Mouse (Mus musculus) mature B cell (primary cell): ENCODE results near the gene Mmp21.
"Not testable (repeated sequence)": the region's sequence is repeated elsewhere in the genome, so short reads cannot be mapped to it uniquely, and the experiment has no call there.

ENCODE experiments used
- in situ Hi-C: fragments of 300-500 bp; cut with MboI; formaldehyde crosslinking; loops from 2 replicates; pipeline ENCODE4 v1.14.3; 2019

The Mmp21 gene

DNA sequence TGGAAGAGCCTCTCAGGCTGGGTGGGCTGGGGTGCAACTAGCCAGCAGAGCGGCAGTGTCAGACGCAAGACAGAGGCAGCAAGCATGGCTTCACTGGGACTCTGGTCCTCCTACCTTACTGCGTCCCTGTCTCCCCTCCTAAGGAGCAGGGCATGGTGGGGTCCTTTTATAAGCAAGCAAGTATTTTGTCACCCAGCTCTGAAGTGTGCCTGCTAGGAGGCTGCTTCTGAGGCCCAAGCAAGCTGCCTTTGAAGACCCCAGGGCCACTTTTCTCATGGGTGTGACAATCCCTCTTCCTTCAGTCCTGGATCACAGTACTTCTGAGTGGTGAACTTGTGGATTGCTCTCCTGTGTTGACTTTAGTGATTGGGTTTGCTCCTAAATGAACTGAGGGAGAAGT lies at the start of gene Mmp21:
TSS of gene Mmp21 (minus strand) at position 101 of the 400 bp plus-strand sequence.
- in situ Hi-C loops: no loop called here

DNA sequence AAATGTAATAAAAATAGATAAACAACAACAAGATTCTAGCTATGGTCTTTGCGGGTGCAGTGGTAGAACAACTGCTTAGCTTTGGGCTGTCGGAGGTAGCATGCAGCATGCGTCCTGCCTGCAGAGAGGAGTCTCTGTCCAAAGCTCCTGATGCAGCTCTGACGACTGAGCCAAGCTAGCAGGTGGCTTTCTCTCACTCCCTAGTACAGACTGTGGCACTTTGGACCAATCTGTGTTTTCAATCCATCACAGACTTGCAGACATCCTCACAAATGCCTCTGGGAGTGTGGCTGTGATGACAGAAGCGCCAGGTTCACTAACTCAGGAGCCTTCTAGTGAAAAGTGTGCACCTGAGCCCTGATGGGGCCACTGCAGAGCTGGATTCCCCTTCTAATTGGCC lies 49.5 kb upstream of the Mmp21 start:
- in situ Hi-C loops: no loop called here

DNA sequence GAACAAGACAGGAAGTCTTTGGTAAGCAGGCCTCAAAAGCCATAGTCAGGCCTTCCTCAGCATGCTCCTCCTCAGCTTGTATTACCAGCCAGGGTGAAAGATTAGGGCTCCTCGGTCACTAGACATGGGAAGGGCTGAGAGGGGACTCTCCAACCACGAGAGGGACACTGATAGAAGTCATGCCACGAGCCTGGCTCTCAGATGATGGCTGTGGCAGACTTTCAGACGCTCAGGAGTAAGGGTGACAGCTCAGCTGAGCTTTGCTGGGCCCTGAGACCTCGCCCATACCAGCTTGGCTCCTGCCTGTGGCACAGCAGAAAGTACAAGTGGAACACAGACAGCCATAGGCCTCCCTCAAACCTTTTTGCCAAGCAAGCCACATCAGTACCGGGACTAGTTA lies 47.2 kb upstream of the Mmp21 start:
- in situ Hi-C loops: no loop called here

DNA sequence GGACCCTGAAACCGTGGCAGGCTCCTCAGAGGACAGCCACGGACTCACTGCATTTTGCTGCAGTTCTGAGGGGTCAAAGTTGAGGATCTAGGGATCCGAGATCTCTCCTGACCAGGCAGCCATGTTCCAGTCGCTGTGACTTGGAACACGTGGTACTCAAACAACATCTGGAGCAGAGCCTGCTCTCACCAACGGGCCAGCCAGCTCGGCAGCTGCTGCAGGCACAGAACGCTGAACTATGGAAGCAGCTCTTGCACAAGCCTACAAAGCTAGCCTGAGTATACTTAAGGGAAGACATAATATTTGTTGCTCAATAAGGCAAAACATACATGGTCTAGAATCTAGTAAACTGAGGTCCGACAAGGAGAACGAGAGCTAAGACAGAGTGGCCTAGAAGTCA lies 45.7 kb upstream of the Mmp21 start:
- in situ Hi-C loops: no loop called here

DNA sequence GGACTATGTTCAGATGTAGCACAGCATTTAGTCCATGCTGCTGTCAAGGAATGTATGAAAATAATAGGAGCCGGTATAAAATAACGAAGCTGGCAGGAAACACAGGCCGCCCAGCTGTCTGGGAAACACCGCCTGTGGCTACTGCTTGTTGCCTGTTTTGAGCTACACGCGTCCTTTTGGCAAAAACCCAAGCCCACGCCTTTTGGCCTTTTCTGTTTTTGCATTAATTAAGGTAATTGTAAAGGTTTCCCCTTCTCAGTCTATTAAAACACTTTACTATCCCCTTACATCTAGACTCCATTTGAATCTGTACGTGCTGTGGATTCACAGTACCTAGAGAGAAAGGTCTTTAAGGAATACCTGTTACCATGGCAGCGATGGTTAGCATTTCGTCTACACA lies 45.0 kb upstream of the Mmp21 start:
- in situ Hi-C loops: no loop called here

DNA sequence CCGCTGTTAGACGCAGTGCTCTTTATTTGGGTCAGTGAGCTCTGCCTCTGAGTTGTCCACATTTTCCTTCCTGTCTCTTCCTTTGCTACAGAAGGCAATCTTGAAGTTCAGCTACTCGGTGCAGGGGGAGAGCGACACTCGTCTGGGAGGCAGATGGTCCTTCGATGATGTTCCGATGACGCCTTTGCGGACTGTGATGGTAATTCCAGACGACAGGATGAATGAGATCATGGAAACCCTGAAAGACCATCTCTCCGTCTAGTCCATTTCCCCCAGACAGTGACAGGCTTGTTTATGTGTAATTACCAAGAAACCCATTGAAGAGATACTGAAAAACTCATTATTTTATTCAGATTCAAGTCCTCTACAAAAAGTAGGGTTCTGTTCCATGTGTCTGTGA lies 40.8 kb upstream of the Mmp21 start:
- in situ Hi-C loops: no loop called here

DNA sequence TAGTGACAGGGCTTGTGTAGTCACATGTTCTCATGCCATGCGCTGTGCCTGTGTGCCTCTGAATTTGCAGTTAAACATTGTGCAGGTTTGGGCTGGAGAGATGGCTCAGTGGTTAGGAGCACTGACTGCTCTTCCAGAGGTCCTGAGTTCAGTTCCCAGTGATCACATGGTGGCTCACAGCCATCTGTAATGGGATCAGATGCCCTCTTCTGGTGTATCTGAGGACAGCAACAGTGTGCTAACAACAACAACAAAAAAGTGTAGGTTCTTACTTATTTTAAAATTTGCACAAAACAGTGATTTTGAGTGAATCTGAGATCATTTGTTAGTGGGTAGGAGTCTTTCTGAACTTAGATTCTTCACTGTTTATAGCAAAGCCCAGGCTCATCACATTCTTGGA lies 38.7 kb upstream of the Mmp21 start:
- in situ Hi-C loops: no loop called here

DNA sequence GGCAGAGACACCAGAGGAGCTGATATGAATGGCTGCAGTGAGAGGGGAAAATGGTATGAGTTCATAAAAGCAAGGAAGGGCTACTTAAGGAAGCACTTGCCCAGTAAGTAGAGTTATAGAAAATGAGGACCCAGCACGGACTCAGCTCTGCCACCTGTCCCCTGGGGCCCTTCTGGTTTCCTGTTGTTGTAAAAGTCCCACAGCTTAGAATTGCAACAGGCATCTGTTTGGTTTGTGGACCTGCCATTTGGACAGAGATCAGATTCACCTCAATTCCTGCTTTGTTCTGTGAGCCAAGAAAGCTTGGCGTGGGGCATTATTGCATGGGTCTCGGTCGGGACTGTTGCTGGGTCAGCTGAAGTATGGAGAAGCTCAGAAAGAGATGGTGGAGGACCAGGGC lies 35.5 kb upstream of the Mmp21 start:
- in situ Hi-C loops: no loop called here

DNA sequence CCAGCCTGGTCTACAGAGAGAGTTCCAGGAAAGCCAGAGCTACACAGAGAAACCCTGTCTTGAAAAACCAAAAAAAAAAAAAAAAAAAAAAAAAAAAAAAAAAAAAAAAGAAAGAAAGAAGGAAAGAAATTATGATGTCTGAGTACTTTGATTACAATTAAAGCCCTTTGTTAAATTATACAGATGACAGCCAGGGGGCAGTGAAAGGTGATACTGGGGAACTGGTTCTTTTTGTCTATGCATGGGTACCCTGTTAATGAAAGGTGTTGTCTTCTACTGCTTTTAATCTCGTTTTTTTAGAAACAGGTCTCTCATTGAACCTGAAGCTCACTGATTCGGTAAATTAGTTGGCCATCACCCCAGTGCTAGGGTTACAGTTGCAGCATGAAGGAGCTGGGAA lies 27.4 kb upstream of the Mmp21 start:
- in situ Hi-C loops: no loop called here

DNA sequence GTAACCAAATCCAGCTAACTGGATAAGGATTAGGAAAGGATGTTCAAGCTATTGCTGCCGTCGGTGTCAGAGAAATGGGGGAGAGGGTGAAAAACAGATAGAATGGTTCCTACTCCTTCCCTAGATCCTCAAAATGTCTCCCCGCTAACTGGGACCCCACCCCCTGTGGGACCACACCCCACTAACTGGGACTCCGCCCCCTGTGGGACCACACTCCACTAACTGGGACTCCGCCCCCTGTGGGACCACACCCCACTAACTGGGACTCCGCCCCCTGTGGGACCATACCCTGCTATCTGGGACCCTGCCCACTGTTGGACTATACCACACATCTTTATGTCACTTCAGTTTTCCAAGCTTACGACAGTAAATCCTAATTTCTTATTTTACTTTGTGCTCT lies 24.0 kb upstream of the Mmp21 start:
- in situ Hi-C loops: no loop called here

DNA sequence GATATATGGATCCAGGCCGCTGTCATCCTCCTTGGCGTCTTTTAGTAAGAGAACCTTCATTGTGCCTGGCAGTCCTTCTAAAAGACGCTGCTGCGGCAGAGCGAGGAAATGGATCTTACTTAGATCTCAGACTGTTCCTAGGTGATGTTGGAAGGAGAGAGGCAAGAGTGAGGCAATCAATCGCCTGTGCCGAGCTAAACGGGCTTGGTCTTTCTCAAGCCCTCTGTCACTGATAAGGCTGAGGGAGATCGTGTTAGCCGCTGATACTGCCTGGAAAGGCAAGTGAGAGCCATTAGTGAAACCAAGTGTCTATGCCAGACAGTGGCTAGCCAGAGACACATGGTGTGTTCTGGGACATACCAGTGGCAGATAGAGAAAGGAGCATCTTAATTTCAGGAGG lies 22.5 kb upstream of the Mmp21 start:
- in situ Hi-C loops: no loop called here

DNA sequence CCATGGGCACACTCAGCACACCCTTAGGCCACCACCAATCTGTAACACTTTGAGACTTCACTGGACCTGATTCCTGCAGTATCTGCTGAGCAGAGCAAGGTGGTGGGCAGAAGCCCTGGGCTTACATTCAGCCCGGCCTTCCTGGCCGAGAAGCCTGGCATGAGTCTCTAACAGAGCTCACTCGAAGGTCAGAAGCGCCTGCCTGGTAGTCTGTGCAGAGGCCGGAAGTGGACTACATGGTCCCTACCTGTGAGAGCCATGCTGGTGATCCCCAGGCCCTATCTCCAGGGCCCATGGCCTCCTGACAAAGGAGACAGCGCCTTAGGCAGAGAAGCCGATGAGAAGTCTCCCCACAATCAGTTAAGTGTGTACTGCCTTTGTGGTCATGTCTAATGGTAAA lies 21.5 kb upstream of the Mmp21 start:
- in situ Hi-C loops: no loop called here

DNA sequence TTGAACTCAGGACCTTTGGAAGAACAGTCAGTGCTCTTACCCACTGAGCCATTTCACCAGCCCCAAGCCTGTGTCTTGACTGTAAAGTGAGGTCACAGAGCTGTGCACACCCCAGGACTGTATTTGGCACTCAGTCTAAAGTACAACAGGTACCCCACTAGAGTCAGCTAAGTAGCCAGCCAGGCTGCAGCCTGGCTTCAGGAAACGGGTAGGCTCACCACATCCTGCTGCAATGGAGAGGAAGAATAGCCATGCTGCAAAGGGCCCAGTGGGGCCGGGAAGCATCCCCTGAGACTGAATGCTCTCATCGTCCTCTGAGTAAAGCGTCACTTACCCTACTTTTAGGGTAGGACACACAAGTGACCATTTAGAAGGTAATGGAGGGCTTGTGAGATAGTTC lies 20.0 kb upstream of the Mmp21 start:
- in situ Hi-C loops: no loop called here

DNA sequence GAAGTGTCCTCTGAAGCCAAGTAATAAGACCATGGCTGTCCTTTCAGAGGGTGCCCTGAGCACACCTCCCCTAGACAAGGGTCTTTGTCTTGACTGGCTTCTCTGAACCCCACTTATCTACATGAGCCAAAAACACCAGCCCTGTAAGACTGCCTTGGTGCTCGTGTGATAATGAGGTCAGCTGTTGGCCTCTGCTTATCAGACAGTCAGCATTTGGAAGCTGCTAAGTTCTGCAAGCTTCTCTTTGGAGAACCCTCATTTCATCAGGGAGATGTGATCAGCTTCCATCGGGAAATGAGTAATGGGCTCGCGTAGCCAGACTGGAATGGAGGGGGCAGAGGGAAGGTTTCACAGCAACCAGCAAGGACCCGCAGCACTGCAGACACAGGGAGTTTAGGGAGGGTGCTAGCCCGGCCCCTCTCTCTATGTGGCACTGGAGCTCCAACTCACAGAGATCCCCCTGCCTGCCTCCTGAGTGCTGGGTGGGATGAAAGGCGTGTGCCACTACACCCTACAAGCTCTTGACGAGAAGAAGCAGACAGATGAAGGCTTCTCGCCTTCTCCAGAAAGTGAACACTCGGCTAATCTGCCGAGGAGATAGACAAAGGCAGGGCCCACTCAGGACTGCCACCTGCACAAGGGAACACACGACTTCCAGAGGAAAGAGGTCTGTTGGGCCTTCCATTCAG lies 18.3 kb upstream of the Mmp21 start:
- in situ Hi-C loops: no loop called here

DNA sequence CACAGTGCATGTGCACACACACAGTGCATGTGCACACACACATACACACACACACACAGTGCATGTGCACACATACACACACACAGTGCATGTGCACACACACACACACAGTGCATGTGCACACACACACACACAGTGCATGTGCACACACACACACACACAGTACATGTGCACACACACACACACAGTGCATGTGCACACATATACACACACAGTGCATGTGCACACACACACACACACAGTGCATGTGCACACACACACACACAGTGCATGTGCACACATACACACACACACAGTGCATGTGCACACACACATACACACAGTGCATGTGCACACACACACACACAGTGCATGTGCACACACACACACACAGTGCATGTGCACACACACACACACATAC lies 5.8 kb upstream of the Mmp21 start:
- in situ Hi-C loops: not testable (repeated sequence)

DNA sequence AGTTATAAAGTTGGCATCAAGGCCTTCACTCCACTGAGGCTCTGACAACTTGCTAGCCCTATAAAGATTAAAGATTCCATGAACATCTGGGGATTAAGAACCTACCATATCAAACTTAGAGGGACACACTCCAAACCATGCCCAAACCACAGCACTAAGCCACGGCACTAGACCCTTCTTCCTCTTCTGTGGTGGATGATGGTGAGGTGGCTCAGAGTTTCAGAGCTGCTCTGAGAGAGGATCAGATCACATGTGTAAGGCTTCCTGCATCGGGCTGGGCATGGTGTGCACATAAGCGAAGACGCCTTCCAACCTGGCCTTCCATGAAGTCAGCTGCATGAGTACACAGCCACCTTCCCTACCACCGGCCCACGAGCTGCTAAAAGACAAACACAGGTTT lies 4.8 kb upstream of the Mmp21 start:
- in situ Hi-C loops: no loop called here

DNA sequence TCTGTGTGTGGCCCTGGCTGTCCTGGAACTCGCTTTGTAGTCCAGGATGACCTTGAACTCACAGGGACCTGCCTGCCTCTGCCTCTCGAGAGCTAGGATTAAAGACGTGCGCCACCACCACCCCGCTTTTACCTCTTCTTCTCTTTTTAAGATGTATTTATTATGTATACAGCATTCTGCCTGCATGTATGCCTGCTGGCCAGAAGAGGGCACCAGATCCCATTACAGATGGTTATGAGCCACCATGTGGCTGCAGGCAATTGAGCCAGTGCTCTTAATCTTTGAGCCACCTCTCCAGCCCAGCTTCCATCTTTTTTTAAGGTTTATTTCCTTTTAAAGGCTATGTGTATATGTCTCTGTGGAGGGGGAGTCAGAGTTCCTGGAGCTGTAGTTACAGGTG lies 4.2 kb upstream of the Mmp21 start:
- in situ Hi-C loops: no loop called here

DNA sequence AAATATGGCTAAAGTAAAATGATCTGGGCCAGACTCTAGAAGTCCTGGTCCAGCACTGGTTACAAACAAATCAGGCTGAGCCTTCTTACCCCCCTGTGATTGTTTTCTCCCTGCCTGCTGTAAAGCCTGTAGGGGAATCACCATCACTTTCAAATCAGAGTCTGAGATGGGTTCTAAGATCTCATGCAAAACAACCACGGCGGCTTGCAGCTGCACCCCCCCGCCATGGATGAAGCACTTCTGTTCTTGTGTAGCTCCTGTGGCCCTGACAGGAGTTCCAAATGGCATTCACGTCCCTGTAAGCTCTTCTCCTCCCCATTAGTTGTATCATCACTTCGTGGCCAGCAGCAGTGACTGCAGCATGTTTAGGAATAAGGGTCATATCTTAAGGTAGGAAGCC lies 3.8 kb upstream of the Mmp21 start:
- in situ Hi-C loops: no loop called here

DNA sequence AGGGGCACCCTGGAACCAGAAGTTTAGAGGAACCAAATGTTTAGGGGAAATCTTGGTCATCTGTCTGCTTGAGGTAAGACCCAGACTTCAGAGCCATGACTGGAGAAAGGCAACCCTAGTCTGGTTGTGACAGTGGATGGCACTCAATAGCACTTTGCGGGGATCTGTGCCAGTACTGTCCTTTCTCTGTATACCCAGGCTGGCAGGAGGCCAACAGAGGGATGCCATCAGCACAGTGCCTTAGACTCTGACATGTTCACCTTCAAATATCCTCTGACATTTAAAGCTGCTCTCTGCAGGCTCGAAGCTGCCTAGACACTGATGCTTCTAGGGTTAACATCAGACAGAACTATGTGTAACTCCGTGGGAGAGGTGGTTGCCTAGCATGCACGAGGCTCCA lies 422 bp downstream of the Mmp21 start:
- in situ Hi-C loops: no loop called here

DNA sequence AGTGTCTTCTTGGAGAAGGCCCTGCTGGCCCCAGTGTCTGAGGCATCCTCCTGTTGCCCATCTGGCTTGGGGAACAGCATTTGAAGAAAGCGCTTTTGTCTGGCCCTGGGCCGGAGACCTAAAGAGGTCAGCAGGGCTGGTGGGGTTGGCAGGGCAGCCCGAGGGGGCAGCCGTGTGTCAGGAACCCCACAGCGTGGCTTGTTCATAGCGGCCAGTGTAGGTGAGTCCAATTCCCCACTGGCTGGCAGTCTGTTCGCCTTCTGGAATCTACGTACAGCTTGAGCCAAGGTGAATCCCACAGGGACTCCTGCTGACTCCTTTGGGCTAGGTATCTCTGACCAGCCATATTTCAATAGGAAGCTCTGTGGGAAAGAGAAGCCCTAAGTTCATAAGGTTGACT lies 1.1 kb downstream of the Mmp21 start:
- in situ Hi-C loops: no loop called here

DNA sequence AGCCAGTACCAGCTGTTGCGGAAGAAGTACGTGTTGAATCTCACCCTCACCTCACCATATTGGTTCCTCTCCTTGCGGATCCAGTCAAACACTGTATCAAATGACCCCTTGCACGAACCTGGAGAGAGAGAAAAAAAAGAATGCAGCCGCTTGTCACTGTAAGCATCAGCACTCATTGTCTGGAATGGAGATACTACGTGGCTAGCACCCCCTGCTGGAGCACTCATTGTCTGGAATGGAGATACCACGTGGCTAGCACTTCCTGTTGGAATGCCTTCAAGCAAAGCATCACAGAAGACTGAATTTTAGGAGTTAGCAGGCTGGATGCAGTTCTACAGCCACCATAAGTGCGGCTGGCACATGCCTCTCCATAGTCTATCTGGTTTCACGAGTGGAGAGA lies 3.9 kb downstream of the Mmp21 start:
- in situ Hi-C loops: no loop called here

DNA sequence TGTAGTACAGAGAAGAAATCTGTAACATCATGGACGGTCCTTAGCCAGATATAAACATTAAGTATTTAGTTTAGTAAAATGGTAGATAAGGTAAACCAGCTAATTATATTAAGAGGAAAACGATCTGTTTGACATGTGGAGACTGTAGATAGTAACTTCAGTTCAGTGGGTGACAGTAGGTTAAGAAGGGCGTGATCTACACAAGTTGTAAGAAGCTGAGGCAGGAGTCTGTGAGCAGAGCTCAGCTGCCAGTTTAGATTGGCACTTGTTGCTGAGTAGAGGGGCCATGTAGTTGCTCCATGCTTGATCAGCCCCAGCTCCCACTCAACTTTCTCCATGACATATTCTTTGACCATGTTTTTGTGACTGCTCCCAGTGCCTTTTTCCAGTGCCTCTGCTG lies 9.0 kb downstream of the Mmp21 start:
- in situ Hi-C loops: no loop called here

DNA sequence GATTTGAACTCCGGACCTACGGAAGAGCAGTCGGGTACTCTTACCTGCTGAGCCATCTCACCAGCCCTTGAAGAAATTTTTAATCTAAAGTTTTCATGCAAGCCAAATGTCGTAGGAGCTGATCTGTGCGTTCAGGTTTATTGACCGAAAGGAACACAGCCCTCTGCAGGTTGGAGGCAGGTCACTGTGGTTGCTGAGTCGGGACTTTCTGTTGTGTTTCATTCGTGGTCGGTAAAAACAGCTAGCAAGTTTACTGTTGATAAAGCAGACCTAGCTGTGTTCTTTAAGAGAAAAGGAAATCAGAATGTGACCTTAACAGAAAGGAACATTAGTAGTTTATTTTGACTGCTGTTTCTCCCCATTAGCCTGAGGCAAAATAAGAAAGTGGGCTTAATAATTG lies 9.9 kb downstream of the Mmp21 start:
- in situ Hi-C loops: no loop called here

DNA sequence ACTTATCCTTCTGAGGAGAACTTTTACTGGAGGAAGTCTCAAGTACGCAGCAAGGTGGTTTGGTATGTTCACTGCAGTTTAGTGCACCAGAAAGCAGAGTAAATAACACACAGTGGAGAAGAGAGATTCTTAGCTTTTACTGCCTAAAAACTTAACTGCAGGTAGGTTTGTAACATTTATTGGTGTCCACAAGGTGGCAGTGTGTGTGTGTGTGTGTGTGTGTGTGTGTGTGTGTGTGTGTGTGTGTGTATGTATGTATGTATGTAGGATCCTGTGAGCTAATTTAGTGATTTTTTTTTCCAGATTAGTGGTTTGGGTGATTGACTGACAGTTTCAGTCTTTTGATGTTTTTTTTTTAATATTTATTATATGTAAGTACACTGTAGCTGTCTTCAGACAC lies 10.8 kb downstream of the Mmp21 start:
- in situ Hi-C loops: no loop called here

DNA sequence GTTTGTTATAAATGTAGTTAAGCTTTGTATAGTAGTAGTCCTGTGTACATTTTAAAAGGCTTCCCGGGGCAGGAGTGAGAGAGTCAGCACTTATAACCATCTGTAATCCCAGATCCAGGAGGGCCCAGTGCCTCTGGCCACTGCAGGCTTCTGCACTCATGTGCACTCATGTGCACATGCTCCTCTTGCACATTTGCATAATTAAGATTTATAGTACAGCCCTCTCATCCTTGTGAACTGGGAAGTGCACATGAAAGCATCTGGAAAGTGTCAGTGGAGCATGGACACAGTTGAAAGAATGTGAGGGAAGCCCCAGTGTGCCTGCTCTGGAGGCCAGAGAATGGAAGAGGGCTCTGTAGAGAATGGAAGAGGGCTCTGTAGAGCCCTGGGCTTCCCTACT lies 17.4 kb downstream of the Mmp21 start:
- in situ Hi-C loops: no loop called here
